Mouse (Mus musculus): ENCODE data around the gene Opa3. TPM values are rescaled to one million over a fixed set of nuclear protein-coding genes. Genes with fewer than 3 reads are reported as not detected.
A peak's percentile ranks its signal among the peaks of the same experiment; 100 is the strongest.

Opa3 gene
- total RNA-seq, 2 experiments from 2014 or later: 26.5 to 26.6 TPM

Small RNAs within 50 kb of the gene (microRNA-seq; reads per million reads assigned to microRNA genes)
- gene Mir330: 723 reads per million, percentile 69 among the genes with 10 or more reads in this experiment

Other genes with a start within 250 kb of the Opa3 start
- gene Nanos2, start 240.9 kb upstream of the Opa3 start, total RNA-seq (2021): not detected
- gene Mypop, start 237.1 kb upstream of the Opa3 start, total RNA-seq (2021): 1 to 10 TPM; 6.4 to 6.8 TPM
- gene Irf2bp1, start 224.3 kb upstream of the Opa3 start, total RNA-seq (2021): 10 to 100 TPM; 36.9 to 37.2 TPM
- 10 to 100 TPM in 1 of 2 experiments, 1 to 10 TPM in 1; 4.8 to 14.0 TPM for gene Foxa3, start 204.8 kb upstream of the Opa3 start, total RNA-seq (2021)
- gene Sympk, start 204.0 kb upstream of the Opa3 start, total RNA-seq (2021): 10 to 100 TPM; 78.0 to 89.0 TPM
- not detected for gene Rsph6a, start 173.6 kb upstream of the Opa3 start, total RNA-seq (2021)
- 10 to 100 TPM; 43.5 to 48.4 TPM for gene Dmwd, start 152.1 kb upstream of the Opa3 start, total RNA-seq (2021)
- gene Dmpk, start 144.5 kb upstream of the Opa3 start, total RNA-seq (2021): 10 to 100 TPM; 51.8 to 93.9 TPM
- gene Six5, start 133.7 kb upstream of the Opa3 start, total RNA-seq (2021): 10 to 100 TPM; 12.3 to 17.3 TPM
- under 1 TPM; 0.21 to 0.24 TPM for gene Gm4969, start 110.0 kb upstream of the Opa3 start, total RNA-seq (2021)
- gene Fbxo46, start 108.5 kb upstream of the Opa3 start, total RNA-seq (2021): 10 to 100 TPM; 10.7 to 11.1 TPM
- 10 to 100 TPM; 12.5 to 12.6 TPM for gene Qpctl, start 79.0 kb upstream of the Opa3 start, total RNA-seq (2021)
- 10 to 100 TPM; 90.1 to 91.2 TPM for gene Snrpd2, start 78.6 kb upstream of the Opa3 start, total RNA-seq (2021)
- under 1 TPM; 0.75 to 0.94 TPM for gene Gipr, start 62.2 kb upstream of the Opa3 start, total RNA-seq (2021)
- 10 to 100 TPM; 37.7 to 41.0 TPM for gene Eml2, start 51.9 kb upstream of the Opa3 start, total RNA-seq (2021)
- 1 to 10 TPM; 7.4 to 9.2 TPM for gene Gpr4, start 15.8 kb upstream of the Opa3 start, total RNA-seq (2021)
- 10 to 100 TPM; 73.9 to 77.2 TPM for gene Vasp, start 43.5 kb downstream of the Opa3 start, total RNA-seq (2021)
- under 1 TPM in 1 of 2 experiments, not detected in 1; 0.30 TPM for gene Ppm1n, start 51.7 kb downstream of the Opa3 start, total RNA-seq (2021)
- 10 to 100 TPM; 20.2 to 59.7 TPM for gene Rtn2, start 54.3 kb downstream of the Opa3 start, total RNA-seq (2021)
- 10 to 100 TPM in 1 of 2 experiments, 1 to 10 TPM in 1; 1.2 to 12.9 TPM for gene Fosb, start 81.7 kb downstream of the Opa3 start, total RNA-seq (2021)
- 10 to 100 TPM; 37.1 to 41.3 TPM for gene Ercc1, start 116.4 kb downstream of the Opa3 start, total RNA-seq (2021)
- 10 to 100 TPM; 11.5 to 11.7 TPM for gene Cd3eap, start 131.1 kb downstream of the Opa3 start, total RNA-seq (2021)
- 1 to 10 TPM; 5.0 to 6.0 TPM for gene Ppp1r13l, start 131.4 kb downstream of the Opa3 start, total RNA-seq (2021)
- 10 to 100 TPM; 18.8 to 29.0 TPM for gene Ercc2, start 153.7 kb downstream of the Opa3 start, total RNA-seq (2021)
- gene Klc3, start 175.8 kb downstream of the Opa3 start, total RNA-seq (2021): 1 to 10 TPM; 1.4 to 1.7 TPM
- gene Ckm, start 176.4 kb downstream of the Opa3 start, total RNA-seq (2021): 100 to 1,000 TPM; 346 to 973 TPM
- gene Mark4, start 230.5 kb downstream of the Opa3 start, total RNA-seq (2021): 10 to 100 TPM; 35.0 to 37.1 TPM
- gene Exoc3l2, start 235.0 kb downstream of the Opa3 start, total RNA-seq (2021): 10 to 100 TPM; 17.4 to 17.9 TPM